In genomic region chr12:17666616-17667015, GRCm38 (mm10) we compare ENCODE assay signal across 8 mouse cellular contexts. TPM values are rescaled to one million over a fixed set of nuclear protein-coding genes. Genes with fewer than 3 reads are reported as not detected.
DNase-seq lines count a peak whose midpoint lies in the region; ATAC-seq and TF ChIP-seq lines count a peak whose summit lies in the region.

No protein-coding gene starts in this region.

- TF ChIP-seq POLR2A in ES-Bruce4 (IDR thresholded peaks at IDR 0.05; ENCODE audit: insufficient read depth, low read length), result no peak

- no peaks in the 10 kb centered on the region for H3K9me3 ChIP-seq in heart, embryonic 10.5 days
- no peaks in the 10 kb centered on the region for H3K9me3 ChIP-seq in ES-Bruce4 (replicated peaks; ENCODE audit: control insufficient read depth, insufficient read depth, low read length, poor library complexity, severe bottlenecking)
- no peaks in the 10 kb centered on the region for H3K9me3 ChIP-seq in intestine, embryonic 16.5 days (ENCODE audit: control insufficient read depth, low read length)
- H3K9me3 ChIP-seq in lung, postnatal 0 days (ENCODE audit: low read length), result no peaks in the 10 kb centered on the region

- WGBS in heart, embryonic 10.5 days, result 78% methylated on average over 2 of the region's 2 CpGs
- 71% methylated on average over 2 of the region's 2 CpGs for WGBS in intestine, embryonic 16.5 days
- 66% methylated on average over 2 of the region's 2 CpGs for WGBS in lung, postnatal 0 days

- peak; percentile 27 for ATAC-seq in intestine, embryonic 16.5 days
- ATAC-seq in lung, postnatal 0 days, result peak; percentile 67

- H3K27ac ChIP-seq in heart, embryonic 10.5 days, result no peak overlapping the region
- no peak overlapping the region for H3K27ac ChIP-seq in ES-Bruce4 (ENCODE audit: insufficient read depth, low read length)
- H3K27ac ChIP-seq in intestine, embryonic 16.5 days (ENCODE audit: low read length), result no peak overlapping the region
- H3K27ac ChIP-seq in lung, postnatal 0 days (ENCODE audit: low read length), result no peak overlapping the region

- DNase-seq in heart, adult 18-20 months, result peak; percentile 27 to 47
- no peak for DNase-seq in heart, embryonic 10.5 days (ENCODE audit: low spot score)
- DNase-seq in lung, postnatal 0 days (ENCODE audit: low spot score), result peak; percentile 45
- DNase-seq in Muller cell, postnatal 12 days (ENCODE audit: inconsistent ontology term), result no peak
- no peak for DNase-seq in yolk sac, embryonic 10.5 days (ENCODE audit: low spot score)
- DNase-seq in urinary bladder, postnatal 4 days (ENCODE audit: low spot score in 2 of 2), result no peak

- H3K9ac ChIP-seq in ES-Bruce4 (ENCODE audit: low read depth, poor library complexity, severe bottlenecking), result no peak overlapping the region
- H3K9ac ChIP-seq in intestine, embryonic 16.5 days (ENCODE audit: low read depth, low read length), result no peak overlapping the region
- no peak overlapping the region for H3K9ac ChIP-seq in lung, postnatal 0 days (replicated peaks; ENCODE audit: low read depth)

- 0 out of 2 replicates have a peak, but pooled peaks cover 3% of the 10 kb centered on the region for H3K4me1 ChIP-seq in heart, embryonic 10.5 days
- no peaks in the 10 kb centered on the region for H3K4me1 ChIP-seq in ES-Bruce4 (ENCODE audit: control insufficient read depth, insufficient read depth, low read length)
- H3K4me1 ChIP-seq in intestine, embryonic 16.5 days (ENCODE audit: control insufficient read depth, insufficient read depth, low read length), result no peaks in the 10 kb centered on the region; the same call in 1 of the 2 replicates
- H3K4me1 ChIP-seq in lung, postnatal 0 days (ENCODE audit: insufficient read depth, low read depth, low read length), result no peaks in the 10 kb centered on the region

- no peak overlapping the region for H3K4me3 ChIP-seq in heart, embryonic 10.5 days
- no peak overlapping the region for H3K4me3 ChIP-seq in ES-Bruce4 (ENCODE audit: low read depth, low read length)
- no peak overlapping the region for H3K4me3 ChIP-seq in intestine, embryonic 16.5 days (ENCODE audit: low read length)
- no peak overlapping the region for H3K4me3 ChIP-seq in lung, postnatal 0 days (ENCODE audit: low read depth, low read length)

- no peaks in the 10 kb centered on the region for H3K36me3 ChIP-seq in heart, embryonic 10.5 days
- H3K36me3 ChIP-seq in ES-Bruce4 (ENCODE audit: control insufficient read depth, insufficient read depth, low read length, poor library complexity, severe bottlenecking), result no peaks in the 10 kb centered on the region
- no peaks in the 10 kb centered on the region for H3K36me3 ChIP-seq in intestine, embryonic 16.5 days (ENCODE audit: control insufficient read depth, insufficient read depth, low read length)
- H3K36me3 ChIP-seq in lung, postnatal 0 days (ENCODE audit: insufficient read depth, low read length), result no peaks in the 10 kb centered on the region

- TF ChIP-seq EP300 in ES-Bruce4 (IDR thresholded peaks at IDR 0.05; ENCODE audit: insufficient read depth, low read depth, low read length), result no peak
- no peak for TF ChIP-seq EP300 in lung, postnatal 0 days (IDR thresholded peaks at IDR 0.05)

- H3K27me3 ChIP-seq in heart, embryonic 10.5 days (ENCODE audit: insufficient read depth, poor library complexity, severe bottlenecking), result no peaks in the 10 kb centered on the region
- H3K27me3 ChIP-seq in ES-Bruce4 (ENCODE audit: control insufficient read depth, insufficient read depth, low read length, poor library complexity, severe bottlenecking), result no peaks in the 10 kb centered on the region
- no peaks in the 10 kb centered on the region for H3K27me3 ChIP-seq in intestine, embryonic 16.5 days (replicated peaks; ENCODE audit: control insufficient read depth, insufficient read depth, low read length)
- no peaks in the 10 kb centered on the region for H3K27me3 ChIP-seq in lung, postnatal 0 days (replicated peaks; ENCODE audit: insufficient read depth, low read length)

- peak; percentile 49 for TF ChIP-seq CTCF in ES-Bruce4 (IDR thresholded peaks at IDR 0.05; ENCODE audit: low read depth, low read length)
- peak; percentile 76 for TF ChIP-seq CTCF in lung, postnatal 0 days (IDR thresholded peaks at IDR 0.05)

- H3K4me2 ChIP-seq in intestine, embryonic 16.5 days (ENCODE audit: low read depth, low read length), result no peak overlapping the region
- no peak overlapping the region for H3K4me2 ChIP-seq in lung, postnatal 0 days (replicated peaks; ENCODE audit: low read depth, low read length)

RNA-seq across cellular contexts. Expression of gene Hpcal1, which starts 24.0 kb away (rescaled TPM):
- total RNA-seq in heart, adult 18-20 months (2021), result 10 to 100 TPM; 18.7 to 20.6 TPM
- polyA plus RNA-seq in heart, embryonic 10.5 days (2016; fragmentation: Nextera tagmentation; extraction: Ambion mirVana), result 18.4 and 25.4 TPM in 2 replicates
- 65.1 and 65.5 TPM in 2 replicates for polyA plus RNA-seq in ES-Bruce4 (2011; ENCODE audit: insufficient read depth, insufficient read length, low read depth, missing spikeins)
- polyA plus RNA-seq in intestine, embryonic 16.5 days (2015; fragmentation: Nextera tagmentation; extraction: Ambion mirVana), result 48.7 and 50.3 TPM in 2 replicates
- polyA plus RNA-seq in lung, postnatal 0 days (2015; fragmentation: Nextera tagmentation; extraction: Ambion mirVana), result 127 and 145 TPM in 2 replicates

Comparison
In these comparisons a context has a peak if more than half of its experiments do, and no peak if none do; other contexts are left out.
1. DNase-seq: peak in heart, adult 18-20 months (2 of 2) and lung, postnatal 0 days (single experiment); none in heart, embryonic 10.5 days (single experiment), Muller cell, postnatal 12 days (single experiment), yolk sac, embryonic 10.5 days (single experiment) and urinary bladder, postnatal 4 days (0 of 2).